Mouse (Mus musculus) ovary, postnatal 36 days (tissue): ENCODE measurements around the gene Banf2.

ENCODE experiments used
- DNase-seq: peaks from one replicate; pipeline ENCODE4 v3.0.0; 2022; ENCODE audit warnings: low spot score, mixed read lengths

Gene Banf2

DNA sequence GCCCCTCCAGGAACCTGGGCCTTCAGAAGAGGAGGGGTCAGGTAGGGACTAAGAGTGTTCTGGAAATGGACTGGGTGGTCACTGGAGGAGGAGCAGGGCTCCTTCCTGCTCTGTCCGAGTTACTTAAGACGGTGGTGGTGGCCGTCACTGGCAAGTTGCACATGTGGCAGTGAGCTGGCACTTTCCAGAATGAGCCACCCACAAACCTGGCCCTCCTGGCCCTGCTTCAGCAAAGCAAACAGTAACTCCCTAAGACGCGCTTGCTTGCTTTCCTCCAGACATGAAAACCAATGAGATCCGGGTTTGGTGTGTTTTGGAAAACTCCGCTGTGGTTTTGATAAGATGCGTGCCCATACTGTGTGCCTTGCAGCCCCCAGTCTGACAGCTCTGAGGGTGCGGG, 7.5 kb upstream of the Banf2 start:
- DNase-seq, result no peak

DNA sequence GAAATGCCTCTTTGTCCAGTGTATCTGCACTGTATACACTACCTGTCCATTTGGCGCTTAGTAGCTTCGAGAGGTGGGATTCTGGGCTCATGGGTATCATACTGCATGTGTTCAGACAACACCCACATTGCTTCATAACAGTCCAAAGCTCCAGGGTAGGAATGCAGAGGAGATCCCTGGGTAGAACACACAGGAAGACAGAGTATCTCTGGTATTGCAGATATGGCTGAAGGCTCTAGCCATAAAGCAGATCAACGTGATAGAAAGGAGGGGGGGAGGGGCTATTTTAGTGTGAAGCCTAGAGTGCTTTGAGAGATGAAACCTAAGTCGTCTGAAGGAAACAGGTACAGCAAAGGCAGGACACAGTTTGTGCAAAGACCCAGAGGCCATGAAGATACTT, 6.4 kb upstream of the Banf2 start:
- no peak for DNase-seq

DNA sequence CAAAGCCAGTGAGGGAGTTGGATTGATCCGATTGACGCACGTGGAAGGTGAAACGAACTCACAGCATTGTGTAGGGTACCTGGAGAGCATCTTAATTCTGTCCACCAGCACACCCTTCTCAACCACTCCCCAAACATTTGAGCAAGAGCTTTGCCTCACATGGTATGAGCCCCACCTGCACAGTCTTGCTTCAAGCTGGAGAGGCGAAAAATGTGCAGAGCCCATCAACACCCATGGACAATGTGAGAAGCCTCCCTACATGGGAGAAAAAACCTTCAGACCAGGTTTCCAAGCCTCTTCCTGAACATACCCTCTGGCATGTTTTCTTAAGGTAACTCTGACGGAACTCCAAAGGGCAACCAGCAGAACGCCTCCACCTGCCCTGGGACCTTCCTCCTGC, 2.1 kb upstream of the Banf2 start:
- DNase-seq, result no peak

DNA sequence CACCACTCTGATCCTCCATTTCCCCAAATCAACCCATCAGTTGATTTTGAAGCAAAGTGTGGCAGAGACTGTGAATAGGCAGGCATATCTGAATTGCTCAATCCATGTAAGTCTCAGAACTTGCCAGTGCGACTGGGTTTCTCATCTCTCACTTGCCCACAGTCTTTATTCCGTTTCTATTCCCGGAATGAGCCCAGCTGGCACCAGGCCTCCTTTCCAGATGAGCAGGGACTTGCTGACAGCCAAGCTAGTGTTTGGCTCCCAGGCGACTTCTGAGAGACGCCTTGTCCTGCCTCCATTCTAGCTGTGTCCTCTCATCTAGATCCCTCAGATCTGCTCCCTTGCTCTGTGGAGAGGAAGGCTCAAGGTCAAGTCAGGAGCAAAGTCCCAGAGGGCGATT, 11.9 kb downstream of the Banf2 start:
- DNase-seq, result peak; percentile 23

DNA sequence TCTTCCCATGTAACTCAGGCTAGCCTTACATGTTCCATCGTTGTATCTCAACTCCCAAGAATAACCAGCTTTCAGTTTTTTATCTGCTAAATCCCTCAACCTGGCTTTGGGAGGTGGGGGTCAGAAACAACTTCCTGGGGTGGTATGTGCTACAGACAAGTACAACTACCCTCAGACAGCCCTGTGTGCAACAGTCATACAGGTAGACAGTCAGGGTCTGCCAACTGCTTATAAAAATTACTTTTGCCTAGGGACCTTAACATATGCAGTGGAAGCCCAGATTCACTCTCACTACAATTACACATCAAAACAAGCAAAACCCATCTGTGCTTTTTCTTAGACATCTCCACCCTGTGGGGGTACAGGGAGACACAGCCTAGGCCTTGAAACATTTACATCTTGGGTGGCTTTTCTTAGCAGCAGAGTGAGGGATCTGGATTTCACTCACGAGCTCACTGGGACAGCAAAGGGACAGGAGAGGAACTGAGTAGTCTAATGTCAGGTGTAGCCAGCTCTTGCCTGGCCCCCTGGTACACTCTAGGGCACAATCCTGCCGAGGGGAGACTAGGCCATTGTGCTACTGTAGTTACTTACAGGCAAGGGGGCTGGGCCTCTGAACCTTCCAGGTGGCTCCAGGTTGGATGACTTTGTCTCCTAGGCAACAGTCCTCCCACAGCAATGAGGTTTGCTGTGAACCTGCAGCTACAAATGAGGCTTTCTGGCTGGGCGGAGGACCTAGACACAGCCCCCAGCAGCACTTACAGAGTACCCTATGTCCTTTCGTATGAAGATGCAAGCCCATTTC, 13.1 kb downstream of the Banf2 start:
- no peak for DNase-seq

DNA sequence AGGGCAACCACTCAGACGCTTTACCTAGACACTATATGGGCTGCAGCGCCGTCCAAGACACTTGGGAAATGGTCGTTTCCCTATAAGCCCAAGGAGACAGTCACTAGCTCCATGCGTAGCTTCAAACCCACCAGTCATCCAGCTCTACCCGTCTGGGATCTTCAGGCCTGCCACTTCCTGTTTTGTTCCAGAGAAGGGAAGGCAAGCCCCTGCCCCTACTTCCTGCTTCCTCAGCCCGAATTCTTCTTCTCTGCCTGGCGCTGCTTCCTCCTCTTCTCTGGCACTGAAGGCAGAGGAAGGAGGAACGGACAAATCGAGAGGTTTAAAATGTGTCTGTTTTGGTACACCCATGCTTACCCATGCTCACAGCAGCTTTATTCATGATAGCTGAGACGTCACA, 14.1 kb downstream of the Banf2 start:
- no peak for DNase-seq

DNA sequence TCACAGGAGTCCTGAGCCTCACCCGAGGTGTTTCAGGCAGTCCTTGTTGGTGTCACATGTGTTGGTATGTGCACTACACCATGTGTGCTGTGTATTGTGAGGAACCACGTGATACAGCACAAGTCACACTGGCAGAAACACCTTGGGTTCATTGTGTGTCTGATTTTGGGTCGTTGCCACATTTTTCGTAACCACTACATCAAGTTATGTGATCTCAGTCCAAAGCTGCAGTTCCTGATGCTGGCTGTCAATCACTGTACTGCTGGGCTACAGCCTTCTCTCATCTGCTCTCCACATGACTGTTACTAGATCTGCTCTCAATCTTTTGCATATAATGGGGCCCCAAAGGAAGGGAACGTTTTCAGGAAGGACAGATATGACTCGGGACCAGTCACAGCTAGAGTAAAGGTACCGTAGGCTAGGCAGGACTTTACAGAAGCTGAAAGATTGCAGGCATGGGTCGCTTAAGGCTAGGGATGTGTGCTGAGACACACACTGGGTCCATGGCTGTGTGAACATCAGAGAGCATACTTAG, 17.4 kb downstream of the Banf2 start:
- DNase-seq, result no peak

DNA sequence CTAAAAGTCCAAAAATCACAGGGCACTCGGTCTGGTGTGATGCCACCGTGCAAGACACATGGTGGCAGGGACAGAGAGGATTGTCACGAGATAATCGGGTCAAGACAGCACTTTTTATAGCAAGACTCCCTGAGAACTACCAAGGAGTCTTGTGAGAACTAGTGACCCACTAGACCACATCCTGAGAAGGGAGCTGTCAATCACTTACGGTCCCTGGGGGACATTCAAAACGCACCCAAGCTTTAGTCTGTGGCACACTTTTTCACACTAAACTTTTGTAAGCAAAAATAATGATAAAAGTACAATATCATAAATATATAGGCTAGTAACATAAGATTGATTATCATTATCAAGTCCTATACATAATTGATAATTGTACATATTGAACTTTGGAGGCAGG, 18.0 kb downstream of the Banf2 start:
- DNase-seq, result no peak

DNA sequence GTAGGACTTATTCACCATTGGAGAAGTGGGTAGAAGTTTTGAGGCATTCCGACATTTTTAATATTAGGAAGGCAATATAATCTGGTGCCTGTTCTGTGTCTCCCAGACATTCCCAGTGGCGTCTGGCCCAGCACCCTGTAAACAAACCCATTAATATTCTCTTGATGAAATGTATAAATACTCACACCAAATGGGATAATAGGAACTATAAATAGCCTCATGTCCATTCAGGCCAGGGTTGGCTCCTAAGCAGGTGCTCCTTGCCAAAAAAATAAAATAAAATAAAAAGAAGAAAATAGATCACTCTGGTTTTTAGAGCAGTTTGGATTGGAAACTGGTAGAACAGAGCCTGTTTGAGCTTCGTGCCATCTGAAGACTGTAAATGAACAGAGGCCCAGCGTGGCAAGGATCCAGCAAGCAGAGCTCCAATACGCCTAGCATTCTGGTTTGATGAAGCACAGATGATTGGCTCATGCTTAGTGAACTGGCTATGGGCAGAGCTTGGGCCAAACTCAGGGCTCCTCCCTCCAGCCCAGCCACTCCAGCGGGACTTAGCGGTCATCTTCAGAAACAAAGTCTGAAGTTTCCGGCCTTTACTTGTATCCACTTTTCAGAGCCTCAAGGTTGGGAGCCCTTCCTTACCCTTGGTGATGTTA, 19.7 kb downstream of the Banf2 start:
- DNase-seq, result peak; percentile 40

DNA sequence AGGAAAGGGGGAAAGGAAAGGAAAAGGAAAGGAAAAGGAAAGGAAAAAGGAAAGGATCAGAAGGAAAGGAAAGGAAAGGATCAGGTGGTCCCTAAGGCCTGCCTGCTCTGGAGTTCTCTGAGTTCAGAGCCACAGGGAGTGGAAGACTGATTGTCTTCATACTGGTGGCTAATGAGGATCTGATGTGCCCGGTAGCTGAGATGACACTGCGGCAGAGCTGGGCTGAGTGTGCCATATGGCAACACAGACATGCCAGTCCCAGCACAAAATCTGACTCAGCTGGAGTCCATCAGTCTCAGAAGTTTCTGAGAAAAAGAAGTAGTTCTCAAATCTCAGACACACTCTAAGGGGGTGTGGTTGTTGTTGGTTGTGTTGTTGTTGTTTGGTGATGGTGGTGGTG, 24.9 kb downstream of the Banf2 start:
- no peak for DNase-seq

DNA sequence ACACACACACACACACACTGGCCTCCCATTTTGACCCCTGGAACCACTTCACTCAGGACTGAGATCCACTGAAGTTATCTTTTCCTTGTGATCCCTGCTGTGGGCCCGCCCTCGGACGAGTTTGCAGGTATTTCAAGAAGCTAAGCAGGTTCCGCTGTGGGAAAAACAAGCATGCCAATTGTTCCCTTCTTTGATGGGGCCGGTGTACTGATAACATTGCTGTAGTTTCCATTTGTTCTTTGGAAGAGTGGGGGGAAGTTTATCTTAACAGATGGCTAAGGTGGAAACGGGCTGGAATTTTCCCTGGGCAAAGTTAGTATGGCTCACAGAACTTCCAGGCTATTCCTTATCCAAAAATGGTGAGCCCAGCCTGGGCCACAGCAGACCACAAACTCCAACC, 28.8 kb downstream of the Banf2 start:
- DNase-seq, result no peak

DNA sequence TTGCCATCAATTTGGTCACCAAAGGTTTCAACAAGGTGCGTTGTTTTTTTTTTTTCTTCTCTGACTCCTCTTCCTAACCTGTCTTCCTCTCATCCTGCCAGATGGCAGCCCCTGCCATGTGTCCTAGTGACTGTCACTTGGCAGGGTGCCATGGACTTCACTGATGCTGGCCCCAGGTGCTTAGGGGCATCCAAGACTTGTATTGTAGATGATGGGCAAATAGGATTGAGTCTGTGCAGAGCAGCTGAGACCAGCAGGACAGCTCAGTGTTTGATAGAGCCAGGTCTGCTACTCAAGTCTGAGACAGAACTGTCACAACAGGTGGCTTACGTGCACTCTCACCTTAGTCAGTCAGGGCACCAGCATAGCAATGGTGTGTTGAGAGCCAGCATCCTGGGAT, 32.6 kb downstream of the Banf2 start:
- DNase-seq, result no peak

DNA sequence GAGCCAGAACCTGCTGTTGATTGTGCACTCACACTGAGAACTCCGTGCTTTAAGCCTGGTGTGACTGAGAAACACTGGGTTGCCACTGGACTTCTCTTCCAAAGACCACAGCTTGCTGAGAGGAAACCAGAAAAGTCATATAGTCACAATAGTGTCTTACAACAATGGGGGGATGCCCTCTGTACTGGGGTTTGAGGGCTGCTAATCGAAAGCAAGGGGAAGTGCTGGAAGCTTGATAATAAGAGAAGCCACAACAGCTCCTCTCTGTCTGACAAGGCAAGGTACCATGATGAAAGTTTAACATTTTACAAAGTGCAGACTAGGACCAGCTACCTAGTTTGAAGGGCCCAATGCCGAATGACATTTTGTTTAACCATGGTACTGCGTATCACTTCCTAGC, 36.8 kb downstream of the Banf2 start:
- DNase-seq, result no peak

DNA sequence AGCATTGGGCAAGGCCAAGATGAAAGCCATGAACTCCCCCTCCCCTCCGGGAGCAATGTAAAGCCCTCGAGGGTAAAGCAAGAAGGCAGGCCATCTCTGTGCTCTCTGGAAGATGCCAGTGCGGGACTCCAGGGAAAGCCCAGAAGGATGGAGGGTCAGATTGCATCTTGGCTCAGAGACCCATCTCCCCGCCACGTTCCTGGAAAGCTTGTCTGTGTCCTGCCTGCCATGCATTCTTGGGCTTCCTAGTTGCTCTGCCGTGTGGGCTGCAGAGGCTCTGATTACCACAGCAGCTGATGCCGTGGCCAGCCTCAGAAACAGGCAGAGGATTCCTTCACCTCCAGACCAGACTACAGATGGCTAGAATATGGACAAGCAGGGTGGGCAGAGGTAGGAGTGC, 37.6 kb downstream of the Banf2 start:
- no peak for DNase-seq

DNA sequence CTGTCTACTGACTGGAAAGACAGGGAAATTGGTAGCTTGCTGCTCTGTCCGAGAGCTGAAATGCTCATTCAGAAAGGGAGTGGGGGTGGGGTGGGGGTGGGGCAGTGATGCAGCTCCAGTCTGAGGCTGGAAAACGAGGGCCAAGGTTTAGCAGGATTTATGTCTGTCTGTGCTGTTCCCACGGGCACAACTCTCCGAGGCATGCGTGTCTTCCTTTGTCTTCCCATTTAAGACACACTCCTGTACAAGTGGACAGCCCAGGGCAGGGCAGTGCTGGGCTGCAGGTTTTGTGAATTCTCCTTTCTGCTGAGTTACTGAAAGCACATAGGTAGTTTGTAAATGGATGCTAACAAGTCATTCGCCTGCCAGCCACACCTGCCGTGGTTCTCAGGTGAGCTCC, 39.8 kb downstream of the Banf2 start:
- no peak for DNase-seq

DNA sequence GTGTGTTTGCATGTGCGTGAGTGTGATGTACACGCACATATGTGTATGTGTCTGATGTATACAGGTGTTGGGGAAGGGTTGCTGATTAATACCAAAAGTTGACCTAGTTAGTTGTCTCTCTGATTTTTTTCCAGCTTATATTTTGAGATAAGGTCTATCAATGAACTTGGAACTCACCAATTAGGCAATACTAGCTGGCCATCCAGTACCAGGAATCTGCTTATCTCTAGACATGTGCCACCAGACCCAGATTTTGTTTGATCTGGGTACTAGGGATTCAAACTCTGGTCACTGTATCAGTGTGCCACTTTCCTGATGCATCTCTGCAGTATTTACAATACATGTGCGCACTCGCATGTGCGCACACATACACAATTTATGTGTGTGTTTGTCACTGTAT, 41.2 kb downstream of the Banf2 start:
- no peak for DNase-seq

DNA sequence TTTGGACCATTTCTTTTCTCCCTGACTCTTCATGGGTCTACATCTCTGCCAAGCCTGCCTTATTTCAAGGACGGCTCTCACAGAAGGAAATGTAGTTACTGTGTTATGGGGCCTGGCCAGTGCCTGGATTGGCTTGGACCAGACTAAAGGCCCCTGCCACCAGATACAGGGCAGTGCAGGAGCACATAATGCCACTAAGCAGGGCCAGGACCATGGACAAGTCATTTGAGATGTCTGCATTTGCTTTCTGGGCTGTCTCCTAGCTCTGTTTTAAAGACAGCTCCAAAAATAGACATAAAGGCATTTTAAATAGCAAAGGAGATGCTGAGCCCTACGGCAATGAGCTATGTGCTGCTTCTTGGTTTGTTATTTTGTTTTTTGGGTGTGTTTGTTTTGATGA, 43.8 kb downstream of the Banf2 start:
- no peak for DNase-seq

DNA sequence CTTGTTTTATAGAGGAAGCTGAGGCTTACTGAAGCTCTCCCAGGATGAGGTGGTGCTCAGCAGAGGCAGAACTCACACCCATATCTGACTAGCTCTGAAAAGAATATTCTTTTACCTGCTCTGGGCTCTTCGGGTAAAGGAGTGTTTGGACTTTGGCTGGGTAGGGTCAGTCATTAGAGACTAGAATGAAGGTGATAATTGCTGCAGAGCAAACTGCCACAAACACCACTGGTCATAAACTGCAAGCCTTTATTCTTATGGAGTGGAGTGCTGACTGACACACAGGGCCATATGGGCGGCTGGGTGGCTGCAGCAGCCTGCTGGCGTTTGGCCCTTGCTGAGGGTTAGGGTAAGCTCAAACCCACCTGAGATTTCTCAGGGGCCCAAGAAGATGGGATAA, 46.0 kb downstream of the Banf2 start:
- no peak for DNase-seq

DNA sequence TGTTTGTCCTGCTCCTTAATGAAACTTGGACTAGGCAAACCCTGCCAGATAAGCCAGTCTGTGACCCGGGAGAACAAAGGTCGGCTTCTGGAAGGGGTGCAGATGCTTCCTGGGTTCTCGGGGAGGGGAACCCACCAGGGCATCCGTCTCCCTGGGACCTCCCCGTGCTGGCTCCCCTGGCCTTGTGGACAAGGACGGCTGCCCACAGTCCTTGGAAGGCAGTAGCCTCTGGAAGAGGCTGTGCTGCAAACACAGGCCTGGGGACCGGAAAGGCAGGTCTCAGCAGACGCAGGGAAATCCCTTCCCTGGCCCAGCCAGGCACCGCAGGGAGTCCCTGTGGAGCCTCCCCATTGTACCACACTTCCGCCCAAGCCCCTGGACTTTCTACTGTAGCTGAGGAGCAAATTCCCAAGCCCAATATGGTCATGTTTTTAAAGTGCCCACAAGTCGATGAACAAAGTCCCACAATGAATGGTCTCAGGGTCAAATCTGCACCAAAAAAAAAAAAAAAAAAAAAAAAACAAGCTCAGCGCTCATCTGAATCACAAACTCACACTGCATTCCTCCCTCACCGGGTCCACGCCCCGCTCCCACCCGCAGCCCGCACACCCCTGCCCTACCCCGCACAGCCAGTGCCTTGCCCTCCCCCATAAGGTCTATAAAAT, 53.5 kb downstream of the Banf2 start:
- peak; percentile 66 for DNase-seq

DNA sequence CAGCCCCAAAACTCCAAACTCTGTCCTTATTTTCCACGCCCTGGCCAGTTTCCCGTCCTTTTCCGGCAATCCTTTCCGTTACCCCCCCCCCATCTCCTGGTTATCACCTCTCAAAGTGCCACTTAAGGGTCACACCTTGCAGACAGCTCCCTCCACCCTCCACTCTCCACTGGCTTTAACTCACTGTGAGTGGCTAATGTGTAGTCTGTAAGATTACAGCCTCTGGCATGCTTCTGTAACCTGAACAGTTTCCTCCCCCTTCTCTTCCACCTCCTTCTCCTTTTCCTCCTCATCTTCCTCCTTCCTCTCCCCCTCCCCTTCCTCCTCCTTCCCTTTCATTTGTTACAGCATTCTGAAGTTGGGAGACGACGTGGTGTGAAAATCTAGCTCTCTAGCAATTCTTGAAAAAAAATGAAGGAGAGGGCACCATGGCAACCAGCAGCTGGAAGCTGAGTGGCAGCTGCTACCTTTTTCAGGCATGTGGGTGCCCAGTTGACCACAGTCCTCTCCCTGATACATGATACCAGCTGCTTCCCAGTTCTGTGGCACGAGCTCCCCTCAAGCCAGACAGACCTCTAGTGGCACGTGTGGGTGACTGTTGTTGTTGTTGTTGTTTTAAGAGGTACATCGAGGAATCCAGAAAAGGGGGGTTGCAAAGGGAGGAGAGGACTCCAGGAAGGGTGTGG, 55.2 kb downstream of the Banf2 start:
- no peak for DNase-seq

DNA sequence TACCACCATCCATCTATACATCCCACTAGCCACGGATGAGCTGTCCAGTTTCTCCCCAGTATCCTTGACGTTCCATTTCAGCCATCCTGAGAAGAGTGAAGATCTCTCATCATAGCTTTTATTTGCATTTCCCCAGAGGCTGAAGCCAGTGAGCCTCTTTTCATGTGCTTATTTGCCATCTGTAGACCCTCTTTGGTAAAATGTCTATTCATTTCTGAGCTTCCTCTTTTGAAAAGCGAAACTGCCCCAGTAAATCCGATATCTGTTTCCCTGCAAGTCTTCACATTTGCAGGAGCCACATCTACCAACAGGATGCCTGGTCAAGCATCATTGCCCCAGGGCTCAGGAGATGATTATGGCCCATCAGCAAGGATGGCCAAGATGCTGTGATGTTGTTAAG, 59.9 kb downstream of the Banf2 start:
- no peak for DNase-seq

DNA sequence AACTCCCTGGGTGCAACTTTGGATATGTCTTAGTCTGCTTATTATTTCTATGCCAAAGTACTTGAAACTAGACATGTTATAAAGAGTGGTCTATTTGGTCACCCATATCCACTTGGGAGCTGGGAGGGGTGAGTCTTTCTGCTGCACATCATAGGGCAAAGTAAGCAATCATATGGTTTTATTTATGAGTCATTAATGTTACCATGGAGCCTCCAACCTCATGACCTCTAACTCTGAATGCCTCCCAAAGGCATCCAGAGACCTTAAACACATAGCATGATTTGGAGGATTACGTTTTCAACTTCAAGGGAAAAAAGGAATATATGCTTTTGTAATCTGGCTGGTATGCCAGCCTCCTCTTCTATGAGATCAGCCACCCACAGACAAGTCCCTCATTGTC, 61.9 kb downstream of the Banf2 start:
- no peak for DNase-seq
